Mouse (Mus musculus) megakaryocyte, embryonic 14.5 days (primary cell): ENCODE data around the gene Mpzl3.

ENCODE experiments used
- FLI1 ChIP-seq: IDR thresholded peaks from 2 replicates; pipeline ENCODE4 v1.6.1; 2012; ENCODE audit warnings: low read length, inconsistent platforms, mixed read lengths
- GATA1 ChIP-seq: IDR thresholded peaks from 3 replicates; pipeline ENCODE4 v1.6.1; 2012; ENCODE audit warnings: mixed read lengths, low read length, inconsistent platforms, borderline replicate concordance

- TF ChIP-seq FLI1: no peak
- TF ChIP-seq GATA1: no peak
These were observed 5.2 kb downstream of the Mpzl3 start for GRCm38 (mm10) chr9:45060151-45060550.
